ENCODE assay signal across 18 mouse cellular contexts in genomic region chr15:83523638-83524332, GRCm38 (mm10). TPM values are rescaled to one million over a fixed set of nuclear protein-coding genes. Genes with fewer than 3 reads are reported as not detected.
DNase-seq lines count a peak whose midpoint lies in the region; ATAC-seq lines count a peak whose summit lies in the region.
"Had no signal": no experiment of that assay in that cellular context is flagged by ENCODE, and none has a peak within 500 bp of the region (broad histone marks: within the 10 kb centered on the region; RNA-seq: fewer than 3 reads in every experiment).

No protein-coding gene starts in this region.

- ATAC-seq in forebrain, embryonic 12.5 days (ENCODE audit: low FRiP score): 0 out of 2 replicates have a peak, but pooled peaks have one; percentile 20
- no peak for ATAC-seq in forebrain, embryonic 16.5 days
- ATAC-seq in megakaryocyte, adult 5-6 weeks (ENCODE audit: poor library complexity, severe bottlenecking): no peak
- peak; percentile 87 for ATAC-seq in heart, embryonic 15.5 days (replicated peaks; ENCODE audit: insufficient number of reproducible peaks, insufficient read depth, low FRiP score, low read depth)
- 0 out of 2 replicates have a peak, but pooled peaks have one; percentile 28 for ATAC-seq in midbrain, embryonic 13.5 days

- H3K27me3 ChIP-seq in forebrain, embryonic 12.5 days: peaks cover 45% of the 10 kb centered on the region
- peaks cover 26% of the 10 kb centered on the region for H3K27me3 ChIP-seq in forebrain, embryonic 16.5 days (replicated peaks; ENCODE audit: control insufficient read depth, insufficient read depth, low read length)
- peaks cover 88% of the 10 kb centered on the region for H3K27me3 ChIP-seq in megakaryocyte, embryonic 14.5 days (replicated peaks)
- no peaks in the 10 kb centered on the region for H3K27me3 ChIP-seq in heart, embryonic 15.5 days
- peaks cover 46% of the 10 kb centered on the region for H3K27me3 ChIP-seq in midbrain, embryonic 13.5 days

- no peak overlapping the region for H3K9ac ChIP-seq in forebrain, embryonic 12.5 days
- H3K9ac ChIP-seq in forebrain, embryonic 16.5 days (replicated peaks; ENCODE audit: low read depth, low read length): no peak overlapping the region
- peak overlapping the region; percentile 37 for H3K9ac ChIP-seq in heart, embryonic 15.5 days
- H3K9ac ChIP-seq in midbrain, embryonic 13.5 days (replicated peaks): no peak overlapping the region; the same call in 1 of the 2 replicates
- H3K9ac ChIP-seq: embryonic facial prominence, embryonic 15.5 days; limb, embryonic 15.5 days; neural tube, embryonic 12.5 days had no signal

- H3K4me3 ChIP-seq in forebrain, embryonic 12.5 days (replicated peaks): no peak overlapping the region
- no peak overlapping the region for H3K4me3 ChIP-seq in forebrain, embryonic 16.5 days (replicated peaks; ENCODE audit: low read length)
- H3K4me3 ChIP-seq in megakaryocyte, embryonic 14.5 days (replicated peaks): peak overlapping the region; percentile 65
- peak overlapping the region; percentile 14 for H3K4me3 ChIP-seq in heart, embryonic 15.5 days
- H3K4me3 ChIP-seq in midbrain, embryonic 13.5 days (replicated peaks): no peak overlapping the region
- H3K4me3 ChIP-seq: embryonic facial prominence, embryonic 15.5 days; limb, embryonic 15.5 days; neural tube, embryonic 12.5 days had no signal

- no peak overlapping the region for H3K4me2 ChIP-seq in forebrain, embryonic 12.5 days
- no peak overlapping the region for H3K4me2 ChIP-seq in forebrain, embryonic 16.5 days (ENCODE audit: low read length)
- H3K4me2 ChIP-seq in heart, embryonic 15.5 days: peak overlapping the region; percentile 83
- no peak overlapping the region for H3K4me2 ChIP-seq in midbrain, embryonic 13.5 days (replicated peaks)
- H3K4me2 ChIP-seq: embryonic facial prominence, embryonic 15.5 days; limb, embryonic 15.5 days; neural tube, embryonic 12.5 days had no signal

- no peak overlapping the region for H3K27ac ChIP-seq in forebrain, embryonic 12.5 days
- H3K27ac ChIP-seq in forebrain, embryonic 16.5 days (ENCODE audit: low read length): no peak overlapping the region
- peak overlapping the region; percentile 95 for H3K27ac ChIP-seq in heart, embryonic 15.5 days
- H3K27ac ChIP-seq in midbrain, embryonic 13.5 days: no peak overlapping the region
- H3K27ac ChIP-seq: embryonic facial prominence, embryonic 15.5 days; limb, embryonic 15.5 days; neural tube, embryonic 12.5 days had no signal

- no peaks in the 10 kb centered on the region for H3K36me3 ChIP-seq in forebrain, embryonic 12.5 days (replicated peaks)
- no peaks in the 10 kb centered on the region for H3K36me3 ChIP-seq in forebrain, embryonic 16.5 days (ENCODE audit: control insufficient read depth, insufficient read depth)
- H3K36me3 ChIP-seq in megakaryocyte, embryonic 14.5 days (replicated peaks; ENCODE audit: low read length): no peaks in the 10 kb centered on the region
- no peaks in the 10 kb centered on the region for H3K36me3 ChIP-seq in heart, embryonic 15.5 days
- no peaks in the 10 kb centered on the region for H3K36me3 ChIP-seq in midbrain, embryonic 13.5 days
- H3K36me3 ChIP-seq: embryonic facial prominence, embryonic 15.5 days; limb, embryonic 15.5 days; neural tube, embryonic 12.5 days had no signal

- WGBS in forebrain, embryonic 12.5 days: 70% methylated on average over 14 of the region's 14 CpGs
- 58% methylated on average over 14 of the region's 14 CpGs for WGBS in forebrain, embryonic 16.5 days
- 22% methylated on average over 14 of the region's 14 CpGs for WGBS in heart, embryonic 15.5 days
- WGBS in midbrain, embryonic 13.5 days: 54% methylated on average over 14 of the region's 14 CpGs

- no peak for DNase-seq in adrenal gland, postnatal 36 days
- no peak for DNase-seq in spleen, postnatal 36 days (ENCODE audit: low spot score in 2 of 2)
- DNase-seq: cerebellum, postnatal 25 days; kidney, adult 11 months; kidney, postnatal 4 days; lung, postnatal 4 days; retina, postnatal 1 day; spleen, adult 18-20 months had no signal

- H3K4me1 ChIP-seq in forebrain, embryonic 12.5 days: peaks cover 22% of the 10 kb centered on the region
- peaks cover 12% of the 10 kb centered on the region for H3K4me1 ChIP-seq in forebrain, embryonic 16.5 days (replicated peaks; ENCODE audit: control insufficient read depth, insufficient read depth, low read length)
- peaks cover 65% of the 10 kb centered on the region for H3K4me1 ChIP-seq in megakaryocyte, embryonic 14.5 days
- peaks cover 66% of the 10 kb centered on the region for H3K4me1 ChIP-seq in heart, embryonic 15.5 days (replicated peaks)
- H3K4me1 ChIP-seq in midbrain, embryonic 13.5 days (replicated peaks): peaks cover 29% of the 10 kb centered on the region

- H3K9me3 ChIP-seq in forebrain, embryonic 12.5 days: no peaks in the 10 kb centered on the region
- H3K9me3 ChIP-seq in forebrain, embryonic 16.5 days (ENCODE audit: control insufficient read depth, low read length): no peaks in the 10 kb centered on the region
- peaks cover 7% of the 10 kb centered on the region for H3K9me3 ChIP-seq in megakaryocyte, embryonic 14.5 days
- no peaks in the 10 kb centered on the region for H3K9me3 ChIP-seq in heart, embryonic 15.5 days (replicated peaks)
- H3K9me3 ChIP-seq in midbrain, embryonic 13.5 days: no peaks in the 10 kb centered on the region
- H3K9me3 ChIP-seq: embryonic facial prominence, embryonic 15.5 days; limb, embryonic 15.5 days; neural tube, embryonic 12.5 days had no signal

RNA-seq across cellular contexts. Expression of gene Bik, which starts 2.9 kb away (rescaled TPM):
- polyA plus RNA-seq in forebrain, embryonic 12.5 days (2016; fragmentation: Nextera tagmentation; extraction: Ambion mirVana): 1.4 and 1.7 TPM in 2 replicates
- 0.36 and 1.1 TPM in 2 replicates for polyA plus RNA-seq in forebrain, embryonic 16.5 days (2015; fragmentation: Nextera tagmentation; extraction: Ambion mirVana)
- 3.1 and 3.5 TPM in 2 replicates for polyA plus RNA-seq in megakaryocyte, embryonic 14.5 days (2012; ENCODE audit: insufficient read depth, low replicate concordance)
- total RNA-seq in megakaryocyte, adult 5-6 weeks (2015): 0.41 TPM in 1 of 2 replicates, not detected in the other
- 0.40 TPM in 1 of 2 replicates, not detected in the other for total RNA-seq in megakaryocyte, adult 5-6 weeks (2017)
- polyA plus RNA-seq in heart, embryonic 15.5 days (2015; fragmentation: Nextera tagmentation; extraction: Ambion mirVana): 24.0 and 24.5 TPM in 2 replicates
- polyA plus RNA-seq in midbrain, embryonic 13.5 days (2015; fragmentation: Nextera tagmentation; extraction: Ambion mirVana): 0.80 and 1.2 TPM in 2 replicates
- total RNA-seq in adrenal gland, postnatal 36 days (2021): 1 to 10 TPM; 4.1 to 4.8 TPM
- total RNA-seq: left cerebral cortex, adult 18-20 months had no signal

RNA-seq across cellular contexts. Expression of gene Ttll1, which starts 13.1 kb away (rescaled TPM):
- 57.0 and 62.4 TPM in 2 replicates for polyA plus RNA-seq in forebrain, embryonic 12.5 days (2016; fragmentation: Nextera tagmentation; extraction: Ambion mirVana)
- 107 and 114 TPM in 2 replicates for polyA plus RNA-seq in forebrain, embryonic 16.5 days (2015; fragmentation: Nextera tagmentation; extraction: Ambion mirVana)
- polyA plus RNA-seq in megakaryocyte, embryonic 14.5 days (2012; ENCODE audit: insufficient read depth, low replicate concordance): 8.3 TPM in 1 of 2 replicates, not detected in the other
- 3.6 and 3.8 TPM in 2 replicates for total RNA-seq in megakaryocyte, adult 5-6 weeks (2015)
- 3.2 and 4.4 TPM in 2 replicates for total RNA-seq in megakaryocyte, adult 5-6 weeks (2017)
- polyA plus RNA-seq in heart, embryonic 15.5 days (2015; fragmentation: Nextera tagmentation; extraction: Ambion mirVana): 22.9 and 23.4 TPM in 2 replicates
- 100 and 105 TPM in 2 replicates for polyA plus RNA-seq in midbrain, embryonic 13.5 days (2015; fragmentation: Nextera tagmentation; extraction: Ambion mirVana)
- total RNA-seq in adrenal gland, postnatal 36 days (2021): 1 to 10 TPM; 7.6 to 7.7 TPM

RNA-seq across cellular contexts. Expression of gene Tspo, which starts 39.6 kb away (rescaled TPM):
- 15.5 and 16.3 TPM in 2 replicates for polyA plus RNA-seq in forebrain, embryonic 12.5 days (2016; fragmentation: Nextera tagmentation; extraction: Ambion mirVana)
- polyA plus RNA-seq in forebrain, embryonic 16.5 days (2015; fragmentation: Nextera tagmentation; extraction: Ambion mirVana): 10.1 and 10.6 TPM in 2 replicates
- polyA plus RNA-seq in megakaryocyte, embryonic 14.5 days (2012; ENCODE audit: insufficient read depth, low replicate concordance): 531 TPM in 2 replicates
- 184 and 209 TPM in 2 replicates for total RNA-seq in megakaryocyte, adult 5-6 weeks (2015)
- total RNA-seq in megakaryocyte, adult 5-6 weeks (2017): 112 and 119 TPM in 2 replicates
- polyA plus RNA-seq in heart, embryonic 15.5 days (2015; fragmentation: Nextera tagmentation; extraction: Ambion mirVana): 149 and 164 TPM in 2 replicates
- polyA plus RNA-seq in midbrain, embryonic 13.5 days (2015; fragmentation: Nextera tagmentation; extraction: Ambion mirVana): 9.6 and 9.9 TPM in 2 replicates
- total RNA-seq in adrenal gland, postnatal 36 days (2021): 100 to 1,000 TPM; 495 to 614 TPM

RNA-seq across cellular contexts. Expression of gene Mcat, which starts 39.8 kb away (rescaled TPM):
- polyA plus RNA-seq in forebrain, embryonic 12.5 days (2016; fragmentation: Nextera tagmentation; extraction: Ambion mirVana): 37.4 and 38.8 TPM in 2 replicates
- 34.3 and 34.7 TPM in 2 replicates for polyA plus RNA-seq in forebrain, embryonic 16.5 days (2015; fragmentation: Nextera tagmentation; extraction: Ambion mirVana)
- polyA plus RNA-seq in megakaryocyte, embryonic 14.5 days (2012; ENCODE audit: insufficient read depth, low replicate concordance): 15.3 and 15.9 TPM in 2 replicates
- 4.3 and 5.2 TPM in 2 replicates for total RNA-seq in megakaryocyte, adult 5-6 weeks (2015)
- 7.0 and 8.0 TPM in 2 replicates for total RNA-seq in megakaryocyte, adult 5-6 weeks (2017)
- polyA plus RNA-seq in heart, embryonic 15.5 days (2015; fragmentation: Nextera tagmentation; extraction: Ambion mirVana): 25.8 and 30.5 TPM in 2 replicates
- 31.8 and 35.9 TPM in 2 replicates for polyA plus RNA-seq in midbrain, embryonic 13.5 days (2015; fragmentation: Nextera tagmentation; extraction: Ambion mirVana)
- 10 to 100 TPM; 35.2 to 39.4 TPM for total RNA-seq in adrenal gland, postnatal 36 days (2021)

RNA-seq across cellular contexts. Expression of gene Pacsin2, which starts 59.4 kb away (rescaled TPM):
- polyA plus RNA-seq in forebrain, embryonic 12.5 days (2016; fragmentation: Nextera tagmentation; extraction: Ambion mirVana): 37.0 and 40.7 TPM in 2 replicates
- 19.8 and 20.0 TPM in 2 replicates for polyA plus RNA-seq in forebrain, embryonic 16.5 days (2015; fragmentation: Nextera tagmentation; extraction: Ambion mirVana)
- 39.9 and 82.1 TPM in 2 replicates for polyA plus RNA-seq in megakaryocyte, embryonic 14.5 days (2012; ENCODE audit: insufficient read depth, low replicate concordance)
- 71.9 and 75.0 TPM in 2 replicates for total RNA-seq in megakaryocyte, adult 5-6 weeks (2015)
- total RNA-seq in megakaryocyte, adult 5-6 weeks (2017): 112 and 115 TPM in 2 replicates
- polyA plus RNA-seq in heart, embryonic 15.5 days (2015; fragmentation: Nextera tagmentation; extraction: Ambion mirVana): 59.3 and 75.3 TPM in 2 replicates
- polyA plus RNA-seq in midbrain, embryonic 13.5 days (2015; fragmentation: Nextera tagmentation; extraction: Ambion mirVana): 25.4 and 27.1 TPM in 2 replicates
- total RNA-seq in adrenal gland, postnatal 36 days (2021): 10 to 100 TPM; 85.6 to 94.3 TPM

Comparison
In these comparisons a context has a peak if more than half of its experiments do, and no peak if none do; other contexts are left out.
1. ATAC-seq: peak in forebrain, embryonic 12.5 days (single experiment), heart, embryonic 15.5 days (single experiment) and midbrain, embryonic 13.5 days (single experiment); none in forebrain, embryonic 16.5 days (single experiment) and megakaryocyte, adult 5-6 weeks (single experiment).
2. H3K4me3 ChIP-seq: peak in megakaryocyte, embryonic 14.5 days (single experiment) and heart, embryonic 15.5 days (single experiment); none in forebrain, embryonic 12.5 days (single experiment), forebrain, embryonic 16.5 days (single experiment) and midbrain, embryonic 13.5 days (single experiment).